Mouse (Mus musculus) frontal cortex, postnatal 10 days (tissue): Measurements from ENCODE around the gene Gm5624.
"Not testable (repeated sequence)": the region's sequence is repeated elsewhere in the genome, so short reads cannot be mapped to it uniquely, and the experiment has no call there.

Experiments
- DNase-seq, 2 experiments: peaks; one replicate each; pipeline ENCODE4 v3.0.0; 2022; ENCODE audit warnings: low spot score in 2 of 2, mixed read lengths in 1 of 2

Gene Gm5624

DNA sequence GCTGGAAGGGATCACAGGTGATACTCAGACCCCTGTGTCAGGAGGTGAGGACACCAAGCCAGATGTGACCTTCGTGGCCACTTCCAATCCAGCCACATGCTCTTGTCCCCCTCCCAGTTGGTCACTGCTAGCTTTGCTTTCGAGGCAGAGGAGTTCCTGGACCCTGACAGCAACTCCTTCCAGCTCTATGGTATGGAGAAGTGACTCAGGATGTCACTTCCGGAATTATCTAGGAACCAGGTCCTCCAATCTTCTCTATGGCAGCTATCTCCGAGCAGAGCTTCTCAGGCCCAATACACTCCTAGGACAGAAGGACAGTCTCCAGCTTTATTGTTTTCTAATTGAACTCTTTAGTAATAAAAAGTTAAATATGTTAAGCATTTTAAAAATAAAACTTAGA, at the start of gene Gm5624:
TSS of gene Gm5624 (minus strand) at position 202 of the 400 bp plus-strand sequence.
- DNase-seq = not testable (repeated sequence)

DNA sequence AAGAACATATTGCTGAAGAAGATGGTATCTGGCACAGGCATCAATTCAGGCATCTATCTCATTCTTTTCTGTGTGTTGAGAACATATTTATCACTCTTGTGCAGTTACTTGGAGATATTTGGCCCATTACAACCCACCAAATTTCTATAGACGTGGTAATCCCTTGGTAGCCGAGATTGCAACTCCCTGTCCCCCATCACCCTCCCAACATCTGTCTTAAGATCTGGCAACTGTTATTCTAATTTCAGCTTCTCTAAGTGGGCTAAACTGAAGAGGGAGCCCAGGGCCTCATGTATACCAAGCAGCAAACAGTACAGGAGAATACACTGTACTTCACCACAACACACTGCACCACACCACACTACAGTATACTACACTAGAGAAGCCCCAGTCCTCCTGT, 36.0 kb downstream of the Gm5624 start:
- DNase-seq = peak in 1 of 2 experiments; percentile 3

DNA sequence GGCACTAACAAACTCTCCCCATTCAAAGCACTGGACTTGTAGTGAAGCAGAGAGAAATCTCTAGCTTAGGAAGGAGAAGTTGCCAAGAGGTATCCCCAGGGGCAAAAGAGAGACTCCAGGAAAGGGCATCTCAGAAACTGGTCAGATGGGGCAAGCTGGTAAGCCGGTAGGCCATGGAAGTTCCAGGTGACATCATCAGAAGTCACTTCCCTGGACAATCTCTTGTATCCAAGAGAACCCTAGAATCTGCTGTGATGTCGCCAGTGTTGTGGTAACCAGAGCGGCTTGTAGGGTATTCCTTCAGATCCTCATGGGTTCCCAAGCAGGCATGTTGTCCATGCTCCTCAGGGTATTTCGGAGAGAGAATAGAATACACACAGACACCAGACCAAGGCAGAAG, 44.9 kb downstream of the Gm5624 start, which contains the start of gene Gm8247:
TSS of gene Gm8247 (plus strand) at position 301 of the 400 bp plus-strand sequence.
- not testable (repeated sequence) for DNase-seq

DNA sequence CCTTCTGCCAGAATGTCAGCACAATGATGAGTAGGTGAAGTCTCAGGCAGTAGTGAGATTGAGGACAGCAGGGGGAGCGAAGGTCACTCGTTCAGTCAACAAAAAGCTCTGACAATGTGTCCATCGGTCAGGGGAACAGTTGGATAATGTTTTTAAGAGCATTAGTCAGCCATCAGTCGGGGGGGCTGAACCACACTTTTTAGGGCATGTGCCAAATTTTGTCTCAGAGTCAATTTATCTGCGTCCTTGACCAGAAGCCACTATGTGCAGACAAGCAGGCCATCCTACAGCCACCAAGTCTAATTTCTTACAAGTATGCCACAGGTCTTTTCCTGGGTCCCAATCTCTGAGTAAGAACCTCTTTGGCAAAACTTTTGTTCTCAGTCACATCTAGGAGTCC, 79.8 kb downstream of the Gm5624 start:
- not testable (repeated sequence) for DNase-seq

DNA sequence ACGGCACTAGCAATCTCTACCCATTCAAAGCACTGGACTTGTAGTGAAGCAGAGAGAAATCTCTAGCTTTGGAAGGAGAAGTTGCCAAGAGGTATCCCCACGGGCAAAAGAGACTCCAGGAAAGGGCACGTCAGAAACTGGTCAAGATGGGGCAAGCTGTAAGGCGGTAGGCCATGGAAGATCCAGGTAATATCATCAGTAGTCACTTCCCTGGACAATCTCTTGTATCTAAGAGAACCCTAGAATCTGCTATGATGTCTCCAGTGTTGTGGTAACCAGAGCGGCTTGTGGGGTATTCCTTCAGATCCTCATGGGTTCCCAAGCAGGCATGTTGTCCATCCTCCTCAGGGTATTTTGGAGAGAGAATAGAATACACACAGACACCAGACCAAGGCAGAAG, 109.8 kb downstream of the Gm5624 start, which contains the start of gene Gm17093:
TSS of gene Gm17093 (plus strand) at position 301 of the 400 bp plus-strand sequence.
- DNase-seq = not testable (repeated sequence)
